Mouse (Mus musculus): ENCODE measurements around the gene Slco3a1. TPM values are rescaled to one million over a fixed set of nuclear protein-coding genes. Genes with fewer than 3 reads are reported as not detected.

The Slco3a1 gene
- total and polyA plus RNA-seq, 3 experiments, result 0.04 to 0.35 TPM; not detected in 1

DNA sequence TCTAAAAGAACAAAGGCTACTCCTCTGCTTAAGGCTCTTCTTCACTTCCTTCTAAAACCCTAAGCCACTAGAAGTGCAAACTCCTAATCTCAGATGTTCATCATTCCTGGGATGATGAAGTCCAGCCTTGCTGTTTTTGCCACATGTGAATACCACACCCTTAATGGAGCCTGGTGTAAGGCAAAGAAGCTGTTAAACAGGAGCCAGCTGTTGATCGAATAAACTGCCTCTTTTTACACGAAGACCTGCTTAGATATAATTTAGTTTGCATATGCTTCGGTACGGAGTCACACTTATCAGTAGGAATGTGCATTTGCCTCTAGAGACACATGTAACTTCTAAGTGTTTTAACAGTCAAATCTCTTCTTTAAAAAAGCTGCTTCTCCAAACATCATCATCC, 2.0 kb downstream of the Slco3a1 start:
- Histone ChIP-seq H3K4me1 (ENCODE audit: control insufficient read depth in 1 of 2, insufficient read depth in 2 of 2) (peaks cover 0 to 5% of the 10 kb centered on the region in 2 experiments; a peak in 2 of 4 replicates), H3K36me3 (replicated peaks in 1 of 2; ENCODE audit: control insufficient read depth in 1 of 2, insufficient read depth in 1 of 2, low read length in 1 of 2) (no peaks in the 10 kb centered on the region), H3K79me2 (replicated peaks; ENCODE audit: control insufficient read depth, extremely low read depth, insufficient read depth, poor library complexity, severe bottlenecking) (no peaks in the 10 kb centered on the region), H3K4me3 (replicated peaks in 1 of 3; ENCODE audit: low read depth in 2 of 3, low read length in 2 of 3, poor library complexity in 1 of 3) (no peak overlapping the region), H3K9ac (ENCODE audit: insufficient read depth, low read depth) (no peak overlapping the region), H3K27me3 (replicated peaks) (no peaks in the 10 kb centered on the region), H3K4me2 (ENCODE audit: insufficient read depth, low read depth, poor library complexity, severe bottlenecking) (no peak overlapping the region), H3K27ac (ENCODE audit: insufficient read depth, low read depth) (no peak overlapping the region), H3K9me3 (replicated peaks; ENCODE audit: low read length) (peaks cover 44% of the 10 kb centered on the region)
- no peak for TF ChIP-seq ZKSCAN1 (IDR thresholded peaks at IDR 0.05; ENCODE audit: borderline replicate concordance, low read depth, low read length)
- no peak for TF ChIP-seq ZC3H11A (IDR thresholded peaks at IDR 0.05; ENCODE audit: low read depth, low read length)
- TF ChIP-seq JUND (conservative IDR thresholded peaks at IDR 0.05; ENCODE audit: low read depth, low read length), result no peak
- no peak for TF ChIP-seq ETS1 (conservative IDR thresholded peaks at IDR 0.05; ENCODE audit: low read depth, low read length)
- TF ChIP-seq POLR2AphosphoS2 (IDR thresholded peaks at IDR 0.05; ENCODE audit: low read depth, low read length), result no peak
- no peak for TF ChIP-seq MAX (IDR thresholded peaks at IDR 0.05; ENCODE audit: low read length)
- no peak for TF ChIP-seq UBTF (IDR thresholded peaks at IDR 0.05; ENCODE audit: low read depth, low read length)
- no peak for TF ChIP-seq MAFK (IDR thresholded peaks at IDR 0.05; ENCODE audit: insufficient replicate concordance, low read length)
- TF ChIP-seq ZNF384 (IDR thresholded peaks at IDR 0.05; ENCODE audit: low read depth, low read length), result no peak
- TF ChIP-seq KAT2A (IDR thresholded peaks at IDR 0.05; ENCODE audit: insufficient replicate concordance, low read length), result no peak
- TF ChIP-seq EP300 (IDR thresholded peaks at IDR 0.05; ENCODE audit: low read length), result no peak
- no peak for TF ChIP-seq RAD21 (IDR thresholded peaks at IDR 0.05; ENCODE audit: low read depth, low read length)
- TF ChIP-seq NELFE (IDR thresholded peaks at IDR 0.05; ENCODE audit: low read depth, low read length), result no peak
- no peak for TF ChIP-seq MXI1 (IDR thresholded peaks at IDR 0.05; ENCODE audit: low read depth, low read length)
- TF ChIP-seq CTCF (conservative IDR thresholded peaks at IDR 0.05 in 1 of 2, IDR thresholded peaks at IDR 0.05 in 1 of 2; ENCODE audit: low read depth in 2 of 2, low read length in 2 of 2), result no peak
- no peak for TF ChIP-seq HCFC1 (IDR thresholded peaks at IDR 0.05; ENCODE audit: low read depth, low read length)
- in situ Hi-C loops (cut with MboI; ENCODE audit: low pct_ligation_motif_present, low pct_unique_long_range_greater_than_20kb, low sequenced_read_pairs) (no loop called here), dilution Hi-C loops (cut with MboI; ENCODE audit: extremely low pct_ligation_motif_present, extremely low pct_unique_long_range_greater_than_20kb, low sequenced_read_pairs) (no loop called here)
- no peak for DNase-seq (ENCODE audit: extremely low read depth)

DNA sequence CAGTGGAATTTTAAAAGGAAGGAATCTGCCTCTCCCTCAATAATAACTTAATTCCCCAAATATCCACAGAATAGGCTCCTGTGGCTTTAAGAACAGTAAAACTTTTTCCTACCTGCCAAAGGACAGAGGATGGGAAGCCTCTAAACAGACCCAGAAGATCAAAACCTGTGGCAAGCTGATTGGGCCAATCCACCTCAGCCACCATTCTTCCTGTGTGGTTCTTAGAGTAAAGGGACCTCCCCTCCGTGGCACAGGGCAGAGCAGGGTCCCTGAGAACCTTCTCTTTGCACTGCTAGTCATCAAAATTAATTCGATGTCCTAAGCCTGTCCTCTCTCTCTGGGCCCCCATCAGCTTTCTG, 2.6 kb downstream of the Slco3a1 start:
- DNase-seq (ENCODE audit: extremely low read depth), result no peak
- in situ Hi-C loops (cut with MboI; ENCODE audit: low pct_ligation_motif_present, low pct_unique_long_range_greater_than_20kb, low sequenced_read_pairs) (no loop called here), dilution Hi-C loops (cut with MboI; ENCODE audit: extremely low pct_ligation_motif_present, extremely low pct_unique_long_range_greater_than_20kb, low sequenced_read_pairs) (no loop called here)
- H3K4me1 ChIP-seq (ENCODE audit: control insufficient read depth in 1 of 2, insufficient read depth in 2 of 2), result peaks cover 0 to 5% of the 10 kb centered on the region in 2 experiments; a peak in 2 of 4 replicates
- H3K9me3 ChIP-seq (replicated peaks; ENCODE audit: low read length), result peaks cover 42% of the 10 kb centered on the region
- H3K27ac ChIP-seq (ENCODE audit: insufficient read depth, low read depth), result no peak overlapping the region
- H3K79me2 ChIP-seq (replicated peaks; ENCODE audit: control insufficient read depth, extremely low read depth, insufficient read depth, poor library complexity, severe bottlenecking), result no peaks in the 10 kb centered on the region
- no peaks in the 10 kb centered on the region for H3K27me3 ChIP-seq (replicated peaks)
- H3K9ac ChIP-seq (ENCODE audit: insufficient read depth, low read depth), result no peak overlapping the region
- TF ChIP-seq CTCF (conservative IDR thresholded peaks at IDR 0.05 in 1 of 2, IDR thresholded peaks at IDR 0.05 in 1 of 2; ENCODE audit: low read depth in 2 of 2, low read length in 2 of 2) (no peak), CHD2 (IDR thresholded peaks at IDR 0.05; ENCODE audit: low read length) (no peak)
- H3K36me3 ChIP-seq (replicated peaks in 1 of 2; ENCODE audit: control insufficient read depth in 1 of 2, insufficient read depth in 1 of 2, low read length in 1 of 2), result no peaks in the 10 kb centered on the region
- H3K4me3 ChIP-seq (replicated peaks in 1 of 3; ENCODE audit: low read depth in 2 of 3, low read length in 2 of 3, poor library complexity in 1 of 3), result no peak overlapping the region
- H3K4me2 ChIP-seq (ENCODE audit: insufficient read depth, low read depth, poor library complexity, severe bottlenecking), result no peak overlapping the region
